Mouse (Mus musculus) heart, embryonic 10.5 days (tissue): ENCODE data around the gene Kcnk10. TPM values are rescaled to one million over a fixed set of nuclear protein-coding genes. Genes with fewer than 3 reads are reported as not detected.

Experiments used
- DNase-seq: peaks from one replicate; pipeline ENCODE4 v3.0.0-alpha.2; 2017; ENCODE audit warnings: low spot score
- H3K27ac ChIP-seq: fragments of 300-500 bp; sonication (generic); 2 replicates; pipeline ENCODE4 v1.5.1; 2016; ENCODE audit warnings: mild to moderate bottlenecking
- H3K27me3 ChIP-seq: fragments of 300-500 bp; sonication (generic); 2 replicates; pipeline ENCODE4 v1.6.1; 2016; ENCODE audit warnings: mild to moderate bottlenecking; ENCODE audit not compliant: poor library complexity, insufficient read depth, severe bottlenecking
- H3K36me3 ChIP-seq: fragments of 300-500 bp; sonication (generic); 2 replicates; pipeline ENCODE4 v1.6.1; 2016; ENCODE audit warnings: mild to moderate bottlenecking, moderate library complexity
- H3K4me1 ChIP-seq: fragments of 300-500 bp; sonication (generic); 2 replicates; pipeline ENCODE4 v1.6.1; 2016; ENCODE audit warnings: mild to moderate bottlenecking
- H3K4me3 ChIP-seq: fragments of 300-500 bp; sonication (generic); 2 replicates; pipeline ENCODE4 v1.5.1; 2016; ENCODE audit warnings: mild to moderate bottlenecking, moderate library complexity
- H3K9me3 ChIP-seq: fragments of 300-500 bp; sonication (generic); 2 replicates; pipeline ENCODE4 v1.6.1; 2016; ENCODE audit warnings: mild to moderate bottlenecking, moderate library complexity
- WGBS: fragments of 180-500 bp; shearing (Covaris S2); methylation state at CpG from one replicate; pipeline ENCODE4 v1.1.7; 2016; 5-methylcytosine and 5-hydroxymethylcytosine counted together
- polyA plus RNA-seq: library from polyadenylated mRNA; unstranded; fragments of >200 nt; fragmentation: Nextera tagmentation; extraction: Ambion mirVana; gene quantifications from 2 replicates; pipeline ENCODE4 v1.2.1, GENCODE M21; 2016

Kcnk10 gene
- polyA plus RNA-seq, 1 experiment from 2014 or later = 0.28 TPM

- Histone ChIP-seq H3K36me3 (no peaks in the 10 kb centered on the region), H3K27me3 (no peaks in the 10 kb centered on the region), H3K4me1 (no peaks in the 10 kb centered on the region), H3K4me3 (no peak overlapping the region), H3K9me3 (no peaks in the 10 kb centered on the region), H3K27ac (no peak overlapping the region)
- 79% methylated on average over 3 of the region's 3 CpGs for WGBS
- DNase-seq = no peak
Measured at GRCm38 (mm10) chr12:98470097-98470496, 108.0 kb downstream of the Kcnk10 start.

GRCm38 (mm10) chr12:98467793-98468192 is 110.3 kb downstream of the Kcnk10 start:
- no peaks in the 10 kb centered on the region for H3K36me3 ChIP-seq
- no peaks in the 10 kb centered on the region for H3K4me1 ChIP-seq
- no peak overlapping the region for H3K4me3 ChIP-seq
- no peaks in the 10 kb centered on the region for H3K9me3 ChIP-seq
- no peak overlapping the region for H3K27ac ChIP-seq
- no peaks in the 10 kb centered on the region for H3K27me3 ChIP-seq
- no peak for DNase-seq
- WGBS = 94% methylated on average over 4 of the region's 4 CpGs

- DNase-seq = no peak
- Histone ChIP-seq H3K9me3 (no peaks in the 10 kb centered on the region), H3K36me3 (no peaks in the 10 kb centered on the region), H3K27me3 (no peaks in the 10 kb centered on the region), H3K4me3 (no peak overlapping the region), H3K4me1 (no peaks in the 10 kb centered on the region), H3K27ac (no peak overlapping the region)
- WGBS = 41% methylated on average over 3 of the region's 3 CpGs
Measured at GRCm38 (mm10) chr12:98459889-98460288, 118.2 kb downstream of the Kcnk10 start.

GRCm38 (mm10) chr12:98458944-98459343 is 119.2 kb downstream of the Kcnk10 start:
- no peaks in the 10 kb centered on the region for H3K4me1 ChIP-seq
- no peaks in the 10 kb centered on the region for H3K27me3 ChIP-seq
- H3K4me3 ChIP-seq = no peak overlapping the region
- no peaks in the 10 kb centered on the region for H3K9me3 ChIP-seq
- DNase-seq = no peak
- H3K27ac ChIP-seq = no peak overlapping the region
- 84% methylated on average over 4 of the region's 4 CpGs for WGBS
- no peaks in the 10 kb centered on the region for H3K36me3 ChIP-seq

- DNase-seq = no peak
- Histone ChIP-seq H3K27me3 (no peaks in the 10 kb centered on the region), H3K4me3 (no peak overlapping the region), H3K4me1 (no peaks in the 10 kb centered on the region), H3K27ac (no peak overlapping the region), H3K9me3 (no peaks in the 10 kb centered on the region), H3K36me3 (no peaks in the 10 kb centered on the region)
- 80% methylated on average over 5 of the region's 5 CpGs for WGBS
Measured at GRCm38 (mm10) chr12:98458516-98458915, 119.6 kb downstream of the Kcnk10 start.

GRCm38 (mm10) chr12:98453161-98453560 is 124.9 kb downstream of the Kcnk10 start:
- Histone ChIP-seq H3K4me3 (no peak overlapping the region), H3K36me3 (no peaks in the 10 kb centered on the region), H3K27me3 (no peaks in the 10 kb centered on the region), H3K4me1 (no peaks in the 10 kb centered on the region), H3K27ac (no peak overlapping the region), H3K9me3 (no peaks in the 10 kb centered on the region)
- DNase-seq = no peak
- WGBS = 79% methylated on average over 17 of the region's 17 CpGs

GRCm38 (mm10) chr12:98452646-98453045 is 125.5 kb downstream of the Kcnk10 start:
- H3K36me3 ChIP-seq = no peaks in the 10 kb centered on the region
- DNase-seq = no peak
- no peaks in the 10 kb centered on the region for H3K9me3 ChIP-seq
- H3K27ac ChIP-seq = no peak overlapping the region
- no peak overlapping the region for H3K4me3 ChIP-seq
- H3K27me3 ChIP-seq = no peaks in the 10 kb centered on the region
- H3K4me1 ChIP-seq = no peaks in the 10 kb centered on the region
- 81% methylated on average over 7 of the region's 7 CpGs for WGBS

GRCm38 (mm10) chr12:98445637-98446036 is 132.5 kb downstream of the Kcnk10 start:
- no peaks in the 10 kb centered on the region for H3K4me1 ChIP-seq
- WGBS = 75% methylated on average over 5 of the region's 5 CpGs

GRCm38 (mm10) chr12:98444860-98445259 is 133.2 kb downstream of the Kcnk10 start:
- Histone ChIP-seq H3K27ac (no peak overlapping the region), H3K27me3 (no peaks in the 10 kb centered on the region), H3K4me3 (no peak overlapping the region), H3K9me3 (no peaks in the 10 kb centered on the region), H3K36me3 (no peaks in the 10 kb centered on the region), H3K4me1 (no peaks in the 10 kb centered on the region)
- no peak for DNase-seq
- WGBS = 86% methylated on average over 5 of the region's 5 CpGs

More at GRCm38 (mm10) chr12:98445637-98446036, 132.5 kb downstream of the Kcnk10 start:
- Histone ChIP-seq H3K36me3 (no peaks in the 10 kb centered on the region), H3K27me3 (no peaks in the 10 kb centered on the region), H3K4me3 (no peak overlapping the region), H3K27ac (no peak overlapping the region), H3K9me3 (no peaks in the 10 kb centered on the region)
- DNase-seq = no peak

GRCm38 (mm10) chr12:98443754-98444153 is 134.4 kb downstream of the Kcnk10 start:
- no peaks in the 10 kb centered on the region for H3K9me3 ChIP-seq
- H3K36me3 ChIP-seq = no peaks in the 10 kb centered on the region
- no peaks in the 10 kb centered on the region for H3K4me1 ChIP-seq
- no peak overlapping the region for H3K4me3 ChIP-seq
- DNase-seq = no peak
- no peak overlapping the region for H3K27ac ChIP-seq
- no peaks in the 10 kb centered on the region for H3K27me3 ChIP-seq
- WGBS = 75% methylated on average over 3 of the region's 3 CpGs

GRCm38 (mm10) chr12:98438080-98438479 is 140.0 kb downstream of the Kcnk10 start:
- 66% methylated on average over 2 of the region's 2 CpGs for WGBS
- no peaks in the 10 kb centered on the region for H3K9me3 ChIP-seq
- no peaks in the 10 kb centered on the region for H3K4me1 ChIP-seq
- no peaks in the 10 kb centered on the region for H3K36me3 ChIP-seq
- no peaks in the 10 kb centered on the region for H3K27me3 ChIP-seq
- no peak for DNase-seq
- H3K27ac ChIP-seq = no peak overlapping the region
- H3K4me3 ChIP-seq = no peak overlapping the region

- 84% methylated on average over 5 of the region's 5 CpGs for WGBS
- Histone ChIP-seq H3K27me3 (no peaks in the 10 kb centered on the region), H3K4me3 (no peak overlapping the region), H3K4me1 (no peaks in the 10 kb centered on the region), H3K27ac (no peak overlapping the region), H3K36me3 (no peaks in the 10 kb centered on the region), H3K9me3 (no peaks in the 10 kb centered on the region)
- DNase-seq = no peak
Measured at GRCm38 (mm10) chr12:98430683-98431082, 147.4 kb downstream of the Kcnk10 start.

GRCm38 (mm10) chr12:98421340-98421739 is 156.8 kb downstream of the Kcnk10 start:
- Histone ChIP-seq H3K36me3 (no peaks in the 10 kb centered on the region), H3K9me3 (no peaks in the 10 kb centered on the region), H3K27me3 (no peaks in the 10 kb centered on the region), H3K27ac (no peak overlapping the region), H3K4me3 (no peak overlapping the region), H3K4me1 (no peaks in the 10 kb centered on the region)
- DNase-seq = no peak
- whole genome bisulfite sequencing = 75% methylated on average over 7 of the region's 7 CpGs

GRCm38 (mm10) chr12:98419849-98420248 is 158.3 kb downstream of the Kcnk10 start:
- Histone ChIP-seq H3K4me1 (no peaks in the 10 kb centered on the region), H3K36me3 (no peaks in the 10 kb centered on the region), H3K27ac (no peak overlapping the region), H3K4me3 (no peak overlapping the region), H3K27me3 (no peaks in the 10 kb centered on the region), H3K9me3 (no peaks in the 10 kb centered on the region)
- 67% methylated on average over 6 of the region's 6 CpGs for WGBS
- no peak for DNase-seq
